Mouse (Mus musculus) spleen, postnatal 14 days (tissue): ENCODE measurements at regions not wholly inside any gene's neighbourhood (a gene's known extent, or its start where the extent isn't known, plus 50 kb on each side); places are given as distances from the start of the nearest gene placed in this dataset.
"Not testable (repeated sequence)": the region's sequence is repeated elsewhere in the genome, so short reads cannot be mapped to it uniquely, and the experiment has no call there.

Experiments
- DNase-seq, 2 experiments: peaks; one replicate each; pipeline ENCODE4 v3.0.0; 2021 to 2022; ENCODE audit warnings: low spot score in 2 of 2

DNA sequence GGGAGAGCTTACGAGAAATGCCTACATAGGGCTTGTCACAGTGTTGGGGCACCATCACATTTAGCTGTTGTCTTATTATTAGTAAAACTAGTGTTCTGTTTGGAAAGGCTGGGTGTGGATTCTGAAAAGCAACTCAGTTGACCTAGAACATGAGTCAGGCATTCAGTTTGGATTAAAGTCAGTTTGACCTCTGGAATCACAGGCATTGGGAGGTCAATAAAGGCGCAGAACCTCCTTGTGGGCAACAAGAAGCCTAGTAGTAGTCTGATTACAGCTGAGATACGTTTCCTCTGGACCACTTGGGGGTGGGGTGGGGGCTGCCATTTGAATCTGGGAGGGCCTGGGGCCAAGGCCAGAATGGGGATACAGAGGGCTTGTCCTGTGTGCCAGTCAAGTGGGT, 52.1 kb upstream of the Map3k1 start:
- no peak for DNase-seq

DNA sequence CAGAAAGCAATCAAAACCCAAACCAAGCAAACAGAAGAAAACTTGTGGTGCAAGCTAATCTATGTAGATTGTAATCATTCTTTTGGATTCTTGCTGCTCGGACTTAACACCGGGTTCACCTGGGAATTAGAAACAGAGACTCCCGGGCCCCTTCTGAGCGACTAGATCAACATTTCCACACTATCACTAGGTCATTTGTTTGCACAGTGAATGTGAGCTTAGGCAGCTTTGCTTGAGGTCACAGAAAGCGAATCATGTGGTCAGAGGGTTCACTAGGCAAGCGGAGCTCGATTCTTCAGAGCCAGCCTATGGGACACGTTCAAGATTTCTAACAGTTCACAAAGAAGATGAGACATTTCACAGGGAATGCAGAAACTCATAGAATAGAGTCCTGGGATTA, 53.5 kb upstream of the Map3k1 start:
- no peak for DNase-seq

DNA sequence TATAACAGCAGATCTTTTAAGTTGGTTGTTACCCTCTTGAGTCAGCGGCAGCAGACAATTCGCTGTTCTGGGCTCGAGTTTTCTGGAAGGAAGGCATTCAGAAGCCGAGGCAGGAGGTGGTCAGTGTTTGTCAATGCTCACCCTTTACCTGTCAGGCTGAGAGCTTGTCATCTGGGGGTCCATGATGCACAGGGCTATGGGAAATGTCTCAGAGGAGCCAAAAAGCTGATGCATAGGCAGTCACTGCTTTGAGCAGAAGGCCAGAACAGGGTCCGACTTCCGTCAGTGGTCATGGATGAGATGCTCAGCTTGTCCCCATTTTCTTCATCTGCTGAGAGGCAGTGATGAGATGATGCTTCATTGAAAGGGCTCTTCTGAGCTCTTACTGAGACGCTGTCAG, 57.2 kb upstream of the Map3k1 start:
- DNase-seq: no peak

DNA sequence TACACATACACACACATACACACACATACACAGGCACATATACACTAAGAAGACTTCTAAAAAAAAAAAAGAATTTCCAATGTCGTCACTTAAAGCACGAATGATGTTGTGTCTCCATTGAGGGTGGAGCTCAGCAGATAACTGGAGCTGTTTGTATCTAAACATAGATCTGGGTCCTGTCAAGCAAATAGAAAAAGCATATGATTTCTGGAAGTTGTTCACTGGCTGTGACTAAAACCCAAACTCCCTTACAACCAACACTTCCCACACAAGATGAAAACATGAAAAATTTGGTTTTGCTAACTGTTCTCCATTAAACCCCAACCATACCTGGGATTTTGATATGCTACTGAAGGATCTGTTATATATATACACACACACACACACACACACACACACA, 58.5 kb upstream of the Map3k1 start:
- DNase-seq: no peak

DNA sequence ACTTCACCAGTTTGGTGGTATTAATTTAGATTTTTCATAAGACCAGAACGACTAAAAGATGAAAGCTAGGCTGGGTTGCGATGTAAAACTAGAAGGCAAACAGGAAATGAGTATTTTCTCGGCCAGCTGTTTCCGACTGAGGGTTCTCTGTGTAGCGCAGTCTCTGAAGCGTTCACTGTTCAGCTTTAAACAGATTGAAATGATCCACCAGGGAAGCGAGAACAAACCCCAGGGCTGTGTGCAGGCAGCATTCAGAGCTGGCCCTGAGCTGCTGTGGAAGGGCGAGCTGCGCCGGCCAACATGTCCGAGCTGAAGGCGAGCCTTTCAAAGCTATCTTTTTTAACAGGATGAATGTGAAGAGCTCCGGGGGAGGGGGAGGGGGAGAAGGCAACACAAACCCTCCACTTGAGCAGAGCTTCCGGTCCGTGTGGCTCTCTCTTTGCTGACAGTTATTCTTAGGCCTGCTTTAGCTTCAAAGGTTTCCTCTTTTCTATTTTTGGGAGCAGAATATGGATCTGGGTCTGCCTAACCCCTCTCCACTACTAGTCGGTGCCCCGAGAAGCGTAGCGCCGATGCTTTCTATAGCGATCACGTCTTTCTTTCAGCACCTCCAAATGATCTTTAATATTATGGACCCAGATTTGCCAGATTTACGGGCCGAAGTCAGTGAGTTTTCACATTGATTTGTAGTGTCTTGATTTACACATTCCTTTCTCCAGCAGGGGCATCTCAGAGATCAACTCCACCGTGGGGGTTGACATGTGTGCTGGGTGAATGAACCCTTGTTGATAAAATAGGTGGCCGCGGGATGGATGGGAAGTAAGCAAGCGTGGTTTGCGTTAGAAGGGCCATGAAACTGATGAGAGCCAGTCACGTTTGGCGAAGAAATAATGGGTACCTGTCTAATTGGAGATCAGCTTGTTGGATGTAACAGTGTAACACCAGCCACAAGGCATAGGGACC, 59.3 kb upstream of the Map3k1 start:
- DNase-seq: peak; percentile 31 to 36

DNA sequence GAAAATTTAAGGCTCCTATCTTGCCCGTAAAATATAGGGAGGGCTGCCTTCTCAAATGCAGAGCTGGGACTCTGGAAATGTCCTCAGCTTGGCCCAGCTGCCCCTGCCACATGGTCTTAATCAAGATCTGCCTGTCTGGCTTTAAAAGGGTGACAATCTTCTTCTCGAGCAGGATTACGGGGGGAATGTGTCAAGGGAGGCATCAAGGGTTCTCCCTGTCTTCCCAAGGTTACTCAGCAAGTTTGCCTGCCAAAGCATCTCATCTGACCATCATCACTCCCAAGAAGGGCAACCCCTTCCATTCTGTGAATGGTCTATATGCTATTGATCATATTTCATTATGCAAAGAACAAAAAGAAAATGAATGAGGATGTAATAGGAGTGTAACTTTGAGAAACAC, 60.2 kb upstream of the Map3k1 start:
- no peak for DNase-seq

DNA sequence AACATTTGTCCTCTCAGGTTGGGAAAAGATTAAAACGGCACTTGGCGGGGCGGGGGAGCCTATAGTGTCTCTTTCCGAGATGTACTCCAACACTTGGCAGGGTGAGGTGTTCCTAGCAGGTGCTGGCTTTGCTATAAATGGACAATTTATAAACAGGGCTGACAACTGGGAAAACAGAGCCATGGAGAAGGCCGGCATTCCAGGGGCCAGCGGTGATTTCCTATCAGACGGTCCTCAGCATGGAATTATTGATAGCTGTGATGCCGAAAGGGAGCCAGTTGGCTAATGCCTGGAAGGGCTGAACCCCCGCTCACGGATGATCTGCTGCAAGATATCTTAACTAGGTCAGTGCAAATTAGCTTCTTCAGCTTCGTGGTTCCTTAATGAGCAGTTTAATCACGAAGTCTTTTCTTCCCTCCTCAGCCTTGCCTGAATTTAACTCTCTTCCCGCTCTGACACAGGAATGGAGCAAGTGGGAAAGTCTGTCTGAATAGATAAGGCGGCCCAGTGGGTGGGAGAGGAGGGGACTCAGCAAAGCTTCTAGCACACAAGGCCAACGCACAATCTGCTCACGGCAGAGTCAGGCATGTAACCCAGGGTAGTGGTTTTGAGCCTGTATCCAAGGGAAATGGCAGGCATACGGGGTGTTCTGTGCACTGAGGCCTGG, 61.1 kb upstream of the Map3k1 start:
- DNase-seq: no peak

DNA sequence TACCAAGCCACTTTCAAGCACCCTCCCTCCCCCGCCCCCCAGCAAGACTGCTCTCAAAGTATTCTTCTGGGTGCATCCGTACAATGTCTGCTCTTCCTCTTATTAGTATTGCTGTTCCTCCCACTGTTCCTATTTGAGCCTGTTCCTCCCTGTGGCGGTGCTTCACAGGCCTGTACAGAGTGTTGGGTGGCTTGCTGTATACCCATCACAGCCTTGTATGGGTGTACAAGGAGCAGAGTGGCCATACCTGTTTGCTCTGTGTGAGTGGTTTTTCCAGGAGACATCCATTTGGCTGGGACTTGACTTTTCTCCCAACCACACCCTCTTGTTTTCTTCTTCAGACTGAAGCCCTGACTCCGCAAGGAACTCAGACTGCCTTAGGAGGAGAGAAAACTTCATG, 61.7 kb upstream of the Map3k1 start:
- DNase-seq: no peak

DNA sequence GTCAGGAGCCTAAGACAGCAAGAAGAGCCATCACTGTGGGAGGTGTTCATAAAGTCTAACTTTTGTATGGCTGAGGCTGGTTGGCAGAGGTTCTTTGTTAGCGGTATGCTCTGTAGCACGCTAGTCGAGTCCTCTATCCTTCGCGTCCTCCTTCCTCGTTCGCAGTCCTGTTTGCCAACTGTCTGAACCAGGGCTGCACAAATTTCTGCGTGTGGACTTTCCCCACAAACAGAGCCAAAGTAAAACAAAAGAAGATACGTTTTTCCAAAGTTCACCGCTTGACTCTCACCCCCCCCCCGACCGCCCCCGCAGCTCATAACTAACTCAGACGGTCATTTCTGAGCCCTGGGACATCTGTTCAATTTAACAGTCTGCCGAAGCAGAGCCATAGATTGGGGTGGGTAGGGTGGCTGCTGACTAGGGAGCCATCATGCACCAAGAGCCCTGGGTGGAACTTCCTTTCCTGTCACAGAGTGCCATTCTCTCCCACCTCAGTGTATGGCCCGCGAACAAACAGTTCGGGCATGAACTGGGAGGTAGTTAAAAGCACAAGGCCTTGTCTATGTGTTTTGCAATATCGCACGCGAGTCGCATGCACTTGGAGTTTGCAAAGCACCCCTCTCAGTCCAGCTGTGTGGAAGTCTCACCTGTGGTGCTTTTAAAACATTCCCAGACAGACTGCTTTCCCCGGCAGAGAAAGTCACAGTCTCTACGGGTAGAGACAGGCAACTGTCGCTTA, 63.0 kb upstream of the Map3k1 start:
- no peak for DNase-seq

DNA sequence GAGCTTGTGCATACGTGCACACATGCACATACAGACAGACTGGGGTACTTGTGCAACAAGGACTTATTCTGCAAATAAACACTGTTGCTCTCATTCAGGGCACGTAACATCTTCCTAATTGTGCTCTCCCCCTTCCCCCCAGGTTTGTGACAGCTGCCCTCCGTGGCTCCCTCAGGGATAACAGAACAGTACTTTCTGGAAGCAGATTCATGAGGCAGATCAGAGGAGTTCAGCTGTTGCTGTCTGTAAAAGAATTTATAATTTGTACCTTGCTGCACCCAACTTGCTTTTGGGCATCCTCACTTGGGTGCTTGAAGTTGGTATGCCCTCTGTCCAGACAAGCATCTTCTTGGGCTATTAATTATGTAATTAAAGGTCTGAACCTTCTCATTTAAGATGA, 65.5 kb upstream of the Map3k1 start:
- DNase-seq: no peak

DNA sequence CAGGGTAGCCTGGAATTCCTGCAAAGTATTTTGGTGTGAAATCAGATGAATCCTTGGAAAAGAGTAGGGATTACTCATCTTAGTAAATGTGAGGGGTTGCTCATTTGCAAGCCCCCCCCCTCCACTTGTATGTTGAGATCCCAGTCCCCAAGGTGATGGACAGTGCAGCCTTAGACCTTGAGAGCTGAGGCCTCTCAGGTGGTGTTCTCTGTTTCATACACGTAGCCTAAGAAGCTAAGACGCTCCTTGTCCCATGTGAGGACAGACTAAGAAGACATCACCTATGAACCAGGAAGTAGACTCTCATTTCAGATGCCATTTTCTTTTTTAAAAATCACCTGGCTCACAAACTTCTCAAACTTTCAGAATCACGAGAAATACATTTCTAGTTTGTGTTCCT, 67.6 kb upstream of the Map3k1 start:
- DNase-seq: no peak

DNA sequence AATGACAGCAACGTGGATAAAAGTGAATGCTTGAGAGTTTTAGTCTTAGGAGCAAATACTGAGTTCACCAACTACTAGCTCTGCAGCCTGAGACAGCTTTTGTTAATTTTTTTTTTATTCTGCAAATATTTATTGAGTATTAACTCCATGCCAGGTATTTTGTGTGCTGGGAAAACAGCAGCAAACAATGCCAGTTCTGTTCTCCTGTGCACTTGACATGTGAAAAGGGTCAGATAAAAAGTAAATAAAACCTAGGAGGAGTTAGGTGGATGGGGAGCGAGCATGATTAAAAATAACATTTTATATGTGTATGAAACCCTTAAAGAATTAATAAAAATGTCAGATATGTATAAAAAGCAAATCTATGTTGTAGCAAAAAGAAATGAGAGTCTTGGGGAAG, 68.1 kb upstream of the Map3k1 start:
- no peak for DNase-seq

DNA sequence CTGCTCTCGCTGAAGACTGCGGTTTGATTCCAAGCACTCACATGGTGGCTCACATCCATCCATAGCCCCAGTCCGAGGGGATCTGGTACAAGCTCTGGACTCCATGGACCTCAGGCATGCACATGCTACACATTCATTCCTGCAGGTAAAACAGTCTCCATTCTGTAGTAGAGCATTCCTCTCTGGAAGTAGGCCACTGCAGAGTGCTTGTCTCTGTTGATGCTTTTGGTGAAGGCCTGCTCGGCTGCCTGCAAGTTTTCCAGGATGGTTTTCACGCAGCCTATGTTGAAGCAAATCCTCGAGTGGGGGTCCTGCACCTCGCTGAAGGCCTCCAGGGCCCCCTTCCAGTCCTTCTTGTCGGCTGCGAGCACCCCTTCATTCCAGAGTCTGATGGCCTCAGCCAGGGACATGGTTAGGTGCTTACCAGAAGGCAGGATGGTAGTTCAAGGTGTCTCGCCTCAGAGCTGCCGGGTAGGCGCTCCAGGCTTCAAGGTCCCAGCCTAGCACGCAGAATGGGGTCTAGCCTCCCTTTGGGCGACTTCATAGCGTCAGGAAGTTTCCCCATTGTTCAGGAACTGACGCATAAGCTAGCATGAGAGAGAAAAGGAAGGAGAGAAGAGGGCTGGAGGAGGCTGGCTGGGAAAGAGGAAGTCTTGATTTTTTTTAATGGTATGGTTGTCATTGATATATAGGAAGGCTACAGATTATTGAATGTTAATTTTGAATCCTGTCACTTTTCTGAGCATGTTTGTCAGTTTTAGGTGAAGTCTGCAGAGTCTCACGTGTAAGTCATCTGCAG, 75.2 kb upstream of the Map3k1 start:
- not testable (repeated sequence) for DNase-seq

DNA sequence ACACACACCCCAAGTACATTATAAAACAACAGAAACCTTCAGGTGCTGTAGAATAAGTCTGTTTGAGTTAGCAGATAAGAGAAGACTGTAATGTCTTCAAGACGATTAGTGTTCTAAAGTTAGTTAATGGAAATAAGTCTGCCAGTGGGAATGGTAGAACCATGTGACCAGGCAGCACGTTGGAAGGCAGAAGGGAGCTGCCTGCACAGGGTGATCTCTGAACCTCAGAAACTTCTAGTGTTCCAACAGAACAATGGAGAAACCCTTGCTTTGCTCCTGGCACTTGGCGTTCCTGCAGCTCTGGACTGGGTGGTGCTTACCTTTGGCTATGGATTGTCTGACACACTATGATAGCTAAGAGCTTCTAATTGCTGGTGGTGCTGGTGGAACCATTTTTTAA, 82.0 kb upstream of the Map3k1 start:
- no peak for DNase-seq

DNA sequence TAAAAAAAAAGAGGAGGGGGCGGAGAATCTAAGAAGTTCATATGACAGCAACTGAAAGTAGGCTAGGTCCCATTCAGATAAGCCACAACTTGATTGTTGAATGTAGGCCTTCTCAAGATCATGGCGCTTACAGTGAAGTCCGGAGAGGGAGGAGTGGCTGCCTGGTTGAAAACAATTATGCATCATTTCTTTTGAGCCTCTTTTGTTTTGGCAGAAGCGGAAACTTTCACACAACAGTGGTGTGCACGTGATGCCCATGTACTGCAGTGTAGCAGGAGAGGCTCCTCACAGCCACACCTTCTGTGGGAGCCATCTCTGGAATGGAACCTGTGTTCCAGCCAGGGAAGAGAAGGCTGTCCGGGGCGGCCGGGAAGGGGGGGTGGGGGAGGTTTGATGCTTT, 83.3 kb upstream of the Map3k1 start:
- DNase-seq: no peak

DNA sequence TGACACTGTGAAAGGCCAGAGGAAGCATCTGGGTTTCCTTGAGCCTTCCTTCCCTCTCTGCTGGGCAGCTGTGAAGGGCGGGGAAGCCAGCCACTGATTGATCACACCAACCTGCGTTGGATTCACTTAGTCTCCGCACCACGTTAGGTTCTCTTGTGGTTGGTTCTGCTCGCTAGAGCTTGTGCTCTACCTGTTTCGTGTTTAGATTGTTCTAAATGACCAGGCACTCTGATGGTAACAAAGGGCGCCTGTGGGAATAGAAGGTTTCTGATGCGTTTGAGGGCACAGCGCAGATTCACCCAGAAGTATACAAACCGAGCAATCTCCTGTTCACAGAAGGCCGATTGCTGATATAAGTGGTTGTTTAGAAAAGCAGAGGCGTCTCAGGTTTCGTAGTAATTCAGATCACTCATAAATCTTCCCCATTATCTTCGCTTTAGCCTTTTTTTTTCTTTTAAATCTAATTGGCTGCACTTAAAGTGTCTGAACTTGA, 84.5 kb upstream of the Map3k1 start:
- DNase-seq: no peak

DNA sequence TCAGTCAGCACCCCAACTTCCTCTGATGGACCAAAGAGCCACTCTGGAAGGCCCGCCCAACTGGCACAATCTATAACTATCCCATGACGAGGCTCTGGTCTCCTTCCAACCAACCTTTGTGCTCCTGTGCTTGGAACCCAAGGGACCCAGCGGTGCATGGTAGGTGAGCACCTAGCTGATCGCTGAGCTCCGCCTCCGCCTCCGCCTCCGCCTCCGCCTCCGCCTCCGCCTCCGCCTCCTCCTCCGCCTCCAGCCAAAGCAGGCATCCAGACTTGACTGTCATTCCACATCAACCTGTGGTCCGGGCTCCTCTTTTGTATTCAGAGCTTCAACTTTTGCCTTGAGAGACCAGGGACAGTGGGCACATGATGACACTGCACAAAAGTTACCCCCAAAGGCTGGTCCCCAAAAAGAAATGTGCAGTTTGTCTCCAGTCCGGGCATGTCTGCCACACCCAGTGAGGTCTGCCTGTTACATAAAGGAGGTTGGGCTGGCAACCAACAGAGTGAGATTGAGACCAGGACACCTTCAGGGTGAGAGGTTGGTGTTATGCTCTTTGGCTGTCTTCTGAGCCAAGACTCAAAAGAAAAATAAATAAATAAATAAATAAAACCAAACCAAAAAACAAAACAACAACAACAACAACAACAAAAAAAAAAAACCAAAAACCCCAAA, 86.1 kb upstream of the Map3k1 start:
- peak; percentile 45 to 56 for DNase-seq

DNA sequence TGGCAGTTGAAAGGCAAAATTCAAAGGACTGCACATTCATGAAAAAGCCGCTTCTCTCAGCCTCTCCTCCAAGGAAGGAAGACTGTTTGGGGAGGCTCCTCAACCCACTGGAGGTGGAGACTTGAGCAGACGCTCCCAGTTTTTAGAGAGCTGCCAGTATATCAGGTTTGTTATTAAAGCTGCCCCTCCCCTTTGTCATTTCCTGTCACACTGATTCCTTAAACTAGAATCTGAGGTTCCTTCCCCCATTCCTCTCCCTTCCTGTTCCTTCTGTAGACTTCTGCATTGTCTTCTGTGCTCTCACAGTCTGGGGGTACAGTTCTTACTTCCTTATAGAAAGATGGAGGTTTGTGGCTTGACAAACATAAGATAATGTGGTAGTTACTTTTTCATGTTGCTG, 87.5 kb upstream of the Map3k1 start:
- DNase-seq: no peak

DNA sequence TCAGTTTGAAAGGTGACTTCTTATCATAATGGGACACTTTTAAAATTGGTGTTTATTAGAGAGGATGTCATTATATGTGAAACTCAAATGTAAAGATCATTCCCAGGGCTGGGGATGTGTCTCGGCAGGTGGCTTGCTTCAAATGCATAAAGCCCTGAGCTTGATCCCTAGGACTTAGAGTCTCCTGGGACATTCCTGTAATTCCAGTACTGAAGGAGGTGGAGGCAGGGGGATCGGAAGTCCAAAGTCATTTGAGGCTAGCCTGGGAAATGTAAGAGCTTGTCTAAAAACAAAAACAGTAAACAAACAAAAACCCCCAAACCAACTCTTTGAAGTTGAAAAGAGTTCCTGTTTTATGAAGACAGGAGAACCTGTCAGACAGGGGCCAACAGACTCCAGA, 94.6 kb upstream of the Map3k1 start:
- DNase-seq: no peak

DNA sequence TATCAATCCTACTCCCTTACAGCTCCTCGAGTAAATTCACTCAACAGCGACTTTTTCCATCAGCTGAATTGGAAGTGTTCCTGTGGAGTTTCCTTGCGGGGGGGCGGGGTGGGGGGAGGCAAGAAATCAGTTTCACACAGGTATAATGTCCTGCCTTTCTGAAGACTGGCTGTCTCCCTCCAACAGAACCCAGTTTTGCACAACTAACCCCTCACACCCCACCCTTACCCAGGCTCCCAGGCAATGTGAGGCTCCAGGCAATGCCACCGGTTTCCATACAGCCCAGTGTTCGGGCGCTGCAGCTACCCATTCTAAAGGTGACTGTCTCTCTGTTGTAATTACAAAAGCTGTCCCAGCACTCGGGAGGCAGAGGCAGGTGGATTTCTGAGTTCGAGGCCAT, 95.1 kb upstream of the Map3k1 start:
- no peak for DNase-seq

DNA sequence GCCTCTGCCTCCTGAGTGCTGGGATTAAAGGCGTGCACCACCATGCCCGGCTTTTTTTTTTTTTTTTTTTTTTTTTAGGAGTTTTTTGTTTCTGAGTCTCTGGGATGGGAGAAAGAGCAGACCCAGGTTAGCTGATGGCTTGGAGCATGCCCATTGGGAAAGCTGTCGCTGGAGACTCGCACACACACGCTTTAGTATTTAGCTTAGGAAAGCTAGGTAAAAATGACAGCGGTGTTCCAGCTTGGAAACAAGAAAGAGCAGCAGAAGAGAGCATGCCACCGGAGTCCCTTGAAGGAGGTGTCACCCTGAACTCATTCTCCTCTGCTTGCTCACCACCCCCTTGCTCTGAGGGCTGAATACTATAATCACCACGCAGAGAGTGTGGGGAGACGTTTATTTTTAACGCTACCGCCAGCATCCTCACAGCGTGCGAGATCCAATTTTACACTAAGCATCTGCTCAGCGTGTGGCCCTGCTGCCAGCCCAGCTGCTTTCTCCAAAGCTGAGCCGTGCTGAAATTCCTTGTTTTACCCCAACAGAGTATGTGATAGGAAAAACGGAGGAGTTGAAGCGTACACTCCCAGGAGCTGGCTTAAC, 95.9 kb upstream of the Map3k1 start:
- no peak for DNase-seq
